Mouse (Mus musculus) heart, embryonic 13.5 days (tissue): ENCODE data around the gene Dmwd. TPM values are rescaled to one million over a fixed set of nuclear protein-coding genes. Genes with fewer than 3 reads are reported as not detected.

ENCODE experiments used
- microRNA-seq: library from miRNA; unstranded; fragments of <30 nt; microRNA quantifications from one replicate; pipeline ENCODE4, GENCODE M21; 2016
- polyA plus RNA-seq: library from polyadenylated mRNA; unstranded; fragments of >200 nt; fragmentation: Nextera tagmentation; extraction: Ambion mirVana; gene quantifications from 2 replicates; pipeline ENCODE4 v1.2.1, GENCODE M21; 2015

Gene Dmwd
- polyA plus RNA-seq, 1 experiment from 2014 or later: 11.3 TPM

Small RNA genes lying within 50 kb of the gene (microRNA-seq; reads per million reads assigned to microRNA genes)
- gene Mir3100: not detected

Other genes starting within 250 kb of the Dmwd start
- gene Mill2, start 236.3 kb upstream of the Dmwd start, polyA plus RNA-seq: 0.16 and 0.18 TPM in 2 replicates
- gene Pglyrp1, start 204.9 kb upstream of the Dmwd start, polyA plus RNA-seq: 0.82 and 1.2 TPM in 2 replicates
- gene Ccdc61, start 165.8 kb upstream of the Dmwd start, polyA plus RNA-seq: 18.2 and 23.0 TPM in 2 replicates
- 0.52 and 0.60 TPM in 2 replicates for gene Nova2, start 150.3 kb upstream of the Dmwd start, polyA plus RNA-seq
- gene Nanos2, start 88.8 kb upstream of the Dmwd start, polyA plus RNA-seq: not detected in 2 replicates
- 1.8 and 1.9 TPM in 2 replicates for gene Mypop, start 85.0 kb upstream of the Dmwd start, polyA plus RNA-seq
- gene Irf2bp1, start 72.2 kb upstream of the Dmwd start, polyA plus RNA-seq: 12.4 and 12.7 TPM in 2 replicates
- gene Foxa3, start 52.7 kb upstream of the Dmwd start, polyA plus RNA-seq: 0.25 and 1.2 TPM in 2 replicates
- gene Sympk, start 51.9 kb upstream of the Dmwd start, polyA plus RNA-seq: 24.8 TPM in 2 replicates
- not detected in 2 replicates for gene Rsph6a, start 21.5 kb upstream of the Dmwd start, polyA plus RNA-seq
- 19.3 and 20.0 TPM in 2 replicates for gene Dmpk, start 7.6 kb downstream of the Dmwd start, polyA plus RNA-seq
- 5.9 and 6.0 TPM in 2 replicates for gene Six5, start 18.4 kb downstream of the Dmwd start, polyA plus RNA-seq
- gene Gm4969, start 42.1 kb downstream of the Dmwd start, polyA plus RNA-seq: 1.2 and 2.1 TPM in 2 replicates
- 8.0 and 8.6 TPM in 2 replicates for gene Fbxo46, start 43.6 kb downstream of the Dmwd start, polyA plus RNA-seq
- 9.5 and 9.7 TPM in 2 replicates for gene Qpctl, start 73.1 kb downstream of the Dmwd start, polyA plus RNA-seq
- gene Snrpd2, start 73.5 kb downstream of the Dmwd start, polyA plus RNA-seq: 107 and 113 TPM in 2 replicates
- 9.9 and 14.6 TPM in 2 replicates for gene Gipr, start 89.9 kb downstream of the Dmwd start, polyA plus RNA-seq
- gene Eml2, start 100.2 kb downstream of the Dmwd start, polyA plus RNA-seq: 15.8 and 20.6 TPM in 2 replicates
- gene Gpr4, start 136.3 kb downstream of the Dmwd start, polyA plus RNA-seq: 1.7 and 1.8 TPM in 2 replicates
- gene Opa3, start 152.1 kb downstream of the Dmwd start, polyA plus RNA-seq: 35.2 and 38.4 TPM in 2 replicates
- 81.2 and 81.7 TPM in 2 replicates for gene Vasp, start 195.6 kb downstream of the Dmwd start, polyA plus RNA-seq
- gene Ppm1n, start 203.8 kb downstream of the Dmwd start, polyA plus RNA-seq: not detected in 2 replicates
- 26.1 and 29.3 TPM in 2 replicates for gene Rtn2, start 206.4 kb downstream of the Dmwd start, polyA plus RNA-seq
- gene Fosb, start 233.8 kb downstream of the Dmwd start, polyA plus RNA-seq: 0.14 and 0.16 TPM in 2 replicates